Mouse (Mus musculus): ENCODE measurements around the gene Dctd. TPM values are rescaled to one million over a fixed set of nuclear protein-coding genes. Genes with fewer than 3 reads are reported as not detected.

Gene Dctd
- polyA plus RNA-seq, 1 experiment from 2014 or later = 50.7 TPM

Other genes with a start within 250 kb of the Dctd start
- 8.8 and 9.7 TPM in 2 replicates for gene Wwc2, start 108.2 kb upstream of the Dctd start, polyA plus RNA-seq (2014; fragmentation: Nextera tagmentation; extraction: Ambion mirVana)

All from embryonic facial prominence, embryonic 11.5 days (tissue).